ENCODE assay signal across 16 mouse cellular contexts in genomic region chr1:40290489-40291255, GRCm38 (mm10). TPM values are rescaled to one million over a fixed set of nuclear protein-coding genes. Genes with fewer than 3 reads are reported as not detected.
DNase-seq lines count a peak whose midpoint lies in the region; ATAC-seq and TF ChIP-seq lines count a peak whose summit lies in the region.
"Had no signal": no experiment of that assay in that cellular context is flagged by ENCODE, and none has a peak within 500 bp of the region (broad histone marks: within the 10 kb centered on the region; RNA-seq: fewer than 3 reads in every experiment).

No protein-coding gene starts in this region.

- H3K4me1 ChIP-seq in midbrain, embryonic 11.5 days (ENCODE audit: control insufficient read depth, insufficient read depth, low read length), result no peaks in the 10 kb centered on the region
- H3K4me1 ChIP-seq in midbrain, embryonic 13.5 days (replicated peaks), result no peaks in the 10 kb centered on the region
- H3K4me1 ChIP-seq: embryonic facial prominence, embryonic 13.5 days; forebrain, embryonic 13.5 days; heart, embryonic 12.5 days; liver, embryonic 15.5 days had no signal

- TF ChIP-seq POLR2A in myocyte (IDR thresholded peaks at IDR 0.05; ENCODE audit: insufficient read length, low read depth), result no peak

- H3K27me3 ChIP-seq in midbrain, embryonic 11.5 days (ENCODE audit: control insufficient read depth, insufficient read depth, low read length), result no peaks in the 10 kb centered on the region
- no peaks in the 10 kb centered on the region for H3K27me3 ChIP-seq in midbrain, embryonic 13.5 days
- no peaks in the 10 kb centered on the region for H3K27me3 ChIP-seq in myocyte (ENCODE audit: control insufficient read depth, insufficient read depth, insufficient read length)
- H3K27me3 ChIP-seq: embryonic facial prominence, embryonic 13.5 days; forebrain, embryonic 13.5 days; heart, embryonic 12.5 days; intestine, embryonic 15.5 days; liver, embryonic 15.5 days had no signal

- no peak overlapping the region for H3ac ChIP-seq in myocyte (ENCODE audit: control insufficient read depth, insufficient read length)

- no peak overlapping the region for H3K9ac ChIP-seq in midbrain, embryonic 11.5 days (ENCODE audit: low read length)
- H3K9ac ChIP-seq in midbrain, embryonic 13.5 days (replicated peaks), result no peak overlapping the region
- H3K9ac ChIP-seq: embryonic facial prominence, embryonic 13.5 days; forebrain, embryonic 13.5 days; heart, embryonic 12.5 days; intestine, embryonic 15.5 days; liver, embryonic 15.5 days had no signal

- no peaks in the 10 kb centered on the region for H3K9me3 ChIP-seq in midbrain, embryonic 11.5 days (ENCODE audit: control insufficient read depth, low read length)
- H3K9me3 ChIP-seq in midbrain, embryonic 13.5 days, result no peaks in the 10 kb centered on the region
- H3K9me3 ChIP-seq: embryonic facial prominence, embryonic 13.5 days; forebrain, embryonic 13.5 days; heart, embryonic 12.5 days; intestine, embryonic 15.5 days; liver, embryonic 15.5 days had no signal

- peaks cover 23% of the 10 kb centered on the region for H3K79me2 ChIP-seq in myocyte (ENCODE audit: control insufficient read depth, insufficient read depth)

- no peak overlapping the region for H3K27ac ChIP-seq in midbrain, embryonic 11.5 days (ENCODE audit: low read depth, low read length)
- H3K27ac ChIP-seq in midbrain, embryonic 13.5 days, result no peak overlapping the region
- H3K27ac ChIP-seq: embryonic facial prominence, embryonic 13.5 days; forebrain, embryonic 13.5 days; intestine, embryonic 15.5 days; liver, embryonic 15.5 days had no signal

- no peaks in the 10 kb centered on the region for H3K36me3 ChIP-seq in midbrain, embryonic 11.5 days (ENCODE audit: control insufficient read depth, insufficient read depth, low read length)
- no peaks in the 10 kb centered on the region for H3K36me3 ChIP-seq in midbrain, embryonic 13.5 days
- H3K36me3 ChIP-seq in myocyte (ENCODE audit: control insufficient read depth, insufficient read depth), result peaks cover 9% of the 10 kb centered on the region
- H3K36me3 ChIP-seq: embryonic facial prominence, embryonic 13.5 days; intestine, embryonic 15.5 days; liver, embryonic 15.5 days had no signal

- H3K4me2 ChIP-seq in midbrain, embryonic 11.5 days, result no peak overlapping the region
- no peak overlapping the region for H3K4me2 ChIP-seq in midbrain, embryonic 13.5 days (replicated peaks)
- H3K4me2 ChIP-seq in myocyte (ENCODE audit: low read depth), result no peak overlapping the region
- H3K4me2 ChIP-seq: embryonic facial prominence, embryonic 13.5 days; forebrain, embryonic 13.5 days; heart, embryonic 12.5 days; intestine, embryonic 15.5 days; liver, embryonic 15.5 days had no signal

- no peak overlapping the region for H3K4me3 ChIP-seq in midbrain, embryonic 11.5 days (ENCODE audit: low read depth, low read length)
- no peak overlapping the region for H3K4me3 ChIP-seq in midbrain, embryonic 13.5 days (replicated peaks)
- H3K4me3 ChIP-seq in myocyte, result no peak overlapping the region
- H3K4me3 ChIP-seq: embryonic facial prominence, embryonic 13.5 days; forebrain, embryonic 13.5 days; heart, embryonic 12.5 days; intestine, embryonic 15.5 days; liver, embryonic 15.5 days had no signal

- 71% methylated on average over 12 of the region's 12 CpGs for WGBS in midbrain, embryonic 11.5 days
- WGBS in midbrain, embryonic 13.5 days, result 69% methylated on average over 12 of the region's 12 CpGs

- peak; percentile 5 for DNase-seq in embryo, embryonic 10.5 days (ENCODE audit: low spot score)
- DNase-seq in embryo, embryonic 9.5 days (ENCODE audit: extremely low spot score), result no peak
- peak; percentile 54 for DNase-seq in midbrain, embryonic 11.5 days (ENCODE audit: low spot score, missing footprints)
- DNase-seq in ZHBTc4 (ENCODE audit: low read depth, low spot score), result peak; percentile 64
- no peak for DNase-seq in Muller cell, postnatal 12 days (ENCODE audit: inconsistent ontology term)
- DNase-seq in adrenal gland, adult 2 months, result no peak
- DNase-seq: B cell, adult 2 months; cerebellum, adult 2 months; right cerebral cortex, postnatal 4 days had no signal

- no peak for ATAC-seq in midbrain, embryonic 11.5 days (ENCODE audit: low FRiP score)
- ATAC-seq in midbrain, embryonic 13.5 days, result no peak
- ATAC-seq: forebrain, embryonic 13.5 days; intestine, embryonic 15.5 days had no signal

TF ChIP-seq in myocyte, 11 proteins besides CTCF, POLR2A, EP300 and RAD21:
- TF ChIP-seq E2F4 (IDR thresholded peaks at IDR 0.05; ENCODE audit: insufficient read depth) (no peak), TCF3 (IDR thresholded peaks at IDR 0.05; ENCODE audit: insufficient read length, low read depth) (no peak), CEBPB (IDR thresholded peaks at IDR 0.05; ENCODE audit: insufficient read depth, poor library complexity, severe bottlenecking) (peak; percentile 70), TCF12 (IDR thresholded peaks at IDR 0.05; ENCODE audit: insufficient read depth, poor library complexity, severe bottlenecking) (no peak), REST (IDR thresholded peaks at IDR 0.05; ENCODE audit: insufficient read depth, insufficient read length) (no peak), MAX (IDR thresholded peaks at IDR 0.05; ENCODE audit: low read depth) (no peak), MYOG (IDR thresholded peaks at IDR 0.05; ENCODE audit: control insufficient read depth in 1 of 3, insufficient read depth in 1 of 3, insufficient read length in 2 of 3, low read depth in 2 of 3) (peak in 1 of 3 experiments; percentile 63), POLR2AphosphoS2 (IDR thresholded peaks at IDR 0.05; ENCODE audit: insufficient read length, low read depth) (no peak), MYOD1 (IDR thresholded peaks at IDR 0.05; ENCODE audit: control insufficient read depth in 1 of 3, insufficient read length in 2 of 3, low read depth in 2 of 3) (no peak)

RNA-seq across cellular contexts. Expression of gene Il1rl2, which starts 33.7 kb away (rescaled TPM):
- polyA plus RNA-seq in midbrain, embryonic 11.5 days (2014; fragmentation: Nextera tagmentation; extraction: Ambion mirVana), result 0.98 and 1.0 TPM in 2 replicates
- polyA plus RNA-seq in midbrain, embryonic 13.5 days (2015; fragmentation: Nextera tagmentation; extraction: Ambion mirVana), result 0.89 and 1.0 TPM in 2 replicates
- polyA plus RNA-seq in myocyte (2012; fragmentation: generic; extraction: Trizol), result not detected
- 1 to 10 TPM in 1 of 2 experiments, under 1 TPM in 1; 0.86 to 2.6 TPM for total RNA-seq in adrenal gland, adult 2 months (2021)
- polyA plus RNA-seq in adrenal gland, adult 2 months (2012; rRNA removed), result 0.29 and 0.35 TPM in 2 replicates

Comparison
In these comparisons a context has a peak if more than half of its experiments do, and no peak if none do; other contexts are left out.
1. DNase-seq: peak in embryo, embryonic 10.5 days (single experiment), midbrain, embryonic 11.5 days (single experiment) and ZHBTc4 (single experiment); none in embryo, embryonic 9.5 days (single experiment), Muller cell, postnatal 12 days (single experiment) and adrenal gland, adult 2 months (single experiment).